Mouse (Mus musculus): ENCODE data around the gene Gcnt3. TPM values are rescaled to one million over a fixed set of nuclear protein-coding genes. Genes with fewer than 3 reads are reported as not detected.

Gcnt3 gene
- polyA plus RNA-seq, 1 experiment from 2014 or later = not detected

DNA sequence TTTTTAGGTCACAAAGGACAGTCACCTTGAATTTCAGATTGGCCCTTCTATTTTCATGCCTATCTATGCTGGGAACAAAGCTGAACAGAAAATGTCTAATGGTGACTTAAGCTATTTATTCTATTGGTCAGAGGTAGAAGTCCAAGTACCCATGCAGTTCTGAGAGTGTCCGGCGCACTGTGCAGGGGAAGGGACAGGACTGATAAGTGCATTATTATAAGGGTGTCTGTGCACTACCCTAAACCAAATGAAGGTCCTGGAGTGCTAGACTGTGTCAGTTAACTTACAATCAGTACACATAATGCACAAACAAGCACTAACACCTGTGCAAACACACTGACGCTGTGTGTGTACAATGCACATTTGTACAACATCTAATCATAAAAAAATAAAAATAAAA lies 29.6 kb upstream of the Gcnt3 start:
- ATAC-seq (ENCODE audit: low FRiP score) = no peak
- WGBS = 94% methylated on average over 3 of the region's 3 CpGs
- no peak overlapping the region for H3K4me3 ChIP-seq (replicated peaks)
- H3K9ac ChIP-seq (replicated peaks) = no peak overlapping the region
- no peaks in the 10 kb centered on the region for H3K27me3 ChIP-seq (replicated peaks)
- H3K27ac ChIP-seq (replicated peaks) = no peak overlapping the region
- H3K4me2 ChIP-seq = no peak overlapping the region
- H3K4me1 ChIP-seq = 0 out of 2 replicates have a peak, but pooled peaks cover 5% of the 10 kb centered on the region
- no peaks in the 10 kb centered on the region for H3K36me3 ChIP-seq
- no peaks in the 10 kb centered on the region for H3K9me3 ChIP-seq (replicated peaks)

DNA sequence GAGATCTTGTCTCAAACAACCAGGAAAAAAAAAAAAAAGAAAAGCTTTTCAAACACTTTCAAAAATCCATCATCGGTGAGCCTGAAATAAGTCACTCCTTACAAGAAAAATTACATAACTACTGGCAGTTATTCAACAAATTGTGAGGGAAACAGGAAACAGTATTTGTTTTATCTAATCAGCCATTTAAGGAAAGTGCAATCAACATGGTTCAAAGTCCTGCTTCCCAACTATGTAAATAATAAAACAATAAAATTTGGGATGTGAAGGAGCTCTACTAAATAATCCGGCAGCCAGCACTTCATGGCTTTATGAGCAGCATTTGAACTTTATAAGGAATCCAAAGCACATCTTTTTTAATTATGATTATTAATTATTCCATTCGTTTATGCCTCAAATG lies 24.1 kb upstream of the Gcnt3 start:
- Histone ChIP-seq H3K9me3 (replicated peaks) (no peaks in the 10 kb centered on the region), H3K36me3 (no peaks in the 10 kb centered on the region), H3K4me1 (no peaks in the 10 kb centered on the region), H3K9ac (replicated peaks) (no peak overlapping the region), H3K27me3 (replicated peaks) (no peaks in the 10 kb centered on the region), H3K27ac (replicated peaks) (no peak overlapping the region), H3K4me2 (no peak overlapping the region), H3K4me3 (replicated peaks) (no peak overlapping the region)
- no peak for ATAC-seq (ENCODE audit: low FRiP score)
- WGBS = 82% methylated on average over 3 of the region's 3 CpGs

GRCm38 (mm10) chr9:70053411-70053810 lies 15.5 kb upstream of the Gcnt3 start:
- H3K36me3 ChIP-seq = no peaks in the 10 kb centered on the region
- WGBS = 41% methylated on average over 3 of the region's 3 CpGs
- no peaks in the 10 kb centered on the region for H3K27me3 ChIP-seq (replicated peaks)
- H3K4me3 ChIP-seq (replicated peaks) = no peak overlapping the region
- H3K9me3 ChIP-seq (replicated peaks) = no peaks in the 10 kb centered on the region
- ATAC-seq (ENCODE audit: low FRiP score) = no peak
- no peak overlapping the region for H3K9ac ChIP-seq (replicated peaks)
- H3K27ac ChIP-seq (replicated peaks) = no peak overlapping the region
- H3K4me2 ChIP-seq = no peak overlapping the region
- H3K4me1 ChIP-seq = peaks cover 5% of the 10 kb centered on the region; the same call in 1 of the 2 replicates

DNA sequence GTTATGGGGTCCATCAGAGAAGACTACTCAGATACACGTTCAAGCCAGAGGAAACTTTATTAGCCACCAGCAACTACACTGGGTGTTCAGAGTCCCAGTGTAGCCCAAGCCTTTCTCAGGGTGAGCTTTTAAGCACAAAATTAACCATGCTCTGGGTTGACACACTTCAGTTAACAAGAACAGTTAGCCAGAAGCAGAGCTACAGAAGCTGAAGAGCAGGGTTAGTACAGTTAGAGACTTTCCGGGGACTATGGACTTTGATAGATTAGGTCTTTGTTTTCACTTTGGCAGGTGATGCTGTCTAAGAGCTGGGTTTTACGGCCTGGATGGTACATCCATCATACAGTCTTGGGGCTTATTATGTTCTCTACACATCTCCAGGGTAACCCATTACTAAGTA lies 14.8 kb upstream of the Gcnt3 start:
- no peak overlapping the region for H3K4me2 ChIP-seq
- H3K36me3 ChIP-seq = no peaks in the 10 kb centered on the region
- H3K4me1 ChIP-seq = peaks cover 5% of the 10 kb centered on the region; the same call in 1 of the 2 replicates
- no peak overlapping the region for H3K4me3 ChIP-seq (replicated peaks)
- H3K9me3 ChIP-seq (replicated peaks) = no peaks in the 10 kb centered on the region
- 49% methylated on average over 3 of the region's 3 CpGs for WGBS
- H3K9ac ChIP-seq (replicated peaks) = no peak overlapping the region
- H3K27me3 ChIP-seq (replicated peaks) = no peaks in the 10 kb centered on the region
- no peak overlapping the region for H3K27ac ChIP-seq (replicated peaks)
- no peak for ATAC-seq (ENCODE audit: low FRiP score)

- Histone ChIP-seq H3K4me2 (no peak overlapping the region), H3K9ac (replicated peaks) (no peak overlapping the region), H3K27ac (replicated peaks) (no peak overlapping the region), H3K4me1 (peaks cover 5% of the 10 kb centered on the region; the same call in 1 of the 2 replicates), H3K27me3 (replicated peaks) (no peaks in the 10 kb centered on the region), H3K4me3 (replicated peaks) (no peak overlapping the region), H3K9me3 (replicated peaks) (no peaks in the 10 kb centered on the region), H3K36me3 (no peaks in the 10 kb centered on the region)
- no peak for ATAC-seq (ENCODE audit: low FRiP score)
- WGBS = 62% methylated on average over 8 of the region's 8 CpGs
These were observed 12.0 kb upstream of the Gcnt3 start for GRCm38 (mm10) chr9:70049839-70050238.

GRCm38 (mm10) chr9:70049416-70049783 lies 11.5 kb upstream of the Gcnt3 start:
- Histone ChIP-seq H3K4me1 (peaks cover 5% of the 10 kb centered on the region; the same call in 1 of the 2 replicates), H3K4me2 (no peak overlapping the region), H3K36me3 (no peaks in the 10 kb centered on the region), H3K27me3 (replicated peaks) (no peaks in the 10 kb centered on the region), H3K4me3 (replicated peaks) (no peak overlapping the region), H3K9ac (replicated peaks) (no peak overlapping the region), H3K9me3 (replicated peaks) (no peaks in the 10 kb centered on the region), H3K27ac (replicated peaks) (no peak overlapping the region)
- no peak for ATAC-seq (ENCODE audit: low FRiP score)
- WGBS = 31% methylated on average over 3 of the region's 3 CpGs

- ATAC-seq (ENCODE audit: low FRiP score) = no peak
- WGBS = 72% methylated on average over 6 of the region's 6 CpGs
- Histone ChIP-seq H3K36me3 (no peaks in the 10 kb centered on the region), H3K27ac (replicated peaks) (no peak overlapping the region), H3K9me3 (replicated peaks) (no peaks in the 10 kb centered on the region), H3K4me2 (no peak overlapping the region), H3K27me3 (replicated peaks) (no peaks in the 10 kb centered on the region), H3K9ac (replicated peaks) (no peak overlapping the region), H3K4me1 (peaks cover 5% of the 10 kb centered on the region; the same call in 1 of the 2 replicates), H3K4me3 (replicated peaks) (no peak overlapping the region)
These were observed 11.0 kb upstream of the Gcnt3 start for GRCm38 (mm10) chr9:70048751-70049415.

- 42% methylated on average over 5 of the region's 5 CpGs for WGBS
- no peak overlapping the region for H3K9ac ChIP-seq (replicated peaks)
- no peak overlapping the region for H3K4me2 ChIP-seq
- H3K27ac ChIP-seq (replicated peaks) = no peak overlapping the region
- no peaks in the 10 kb centered on the region for H3K9me3 ChIP-seq (replicated peaks)
- no peaks in the 10 kb centered on the region for H3K27me3 ChIP-seq (replicated peaks)
- H3K4me1 ChIP-seq = peaks cover 5% of the 10 kb centered on the region; the same call in 1 of the 2 replicates
- no peaks in the 10 kb centered on the region for H3K36me3 ChIP-seq
- H3K4me3 ChIP-seq (replicated peaks) = no peak overlapping the region
- no peak for ATAC-seq (ENCODE audit: low FRiP score)
These were observed 10.4 kb upstream of the Gcnt3 start for GRCm38 (mm10) chr9:70048280-70048679.

DNA sequence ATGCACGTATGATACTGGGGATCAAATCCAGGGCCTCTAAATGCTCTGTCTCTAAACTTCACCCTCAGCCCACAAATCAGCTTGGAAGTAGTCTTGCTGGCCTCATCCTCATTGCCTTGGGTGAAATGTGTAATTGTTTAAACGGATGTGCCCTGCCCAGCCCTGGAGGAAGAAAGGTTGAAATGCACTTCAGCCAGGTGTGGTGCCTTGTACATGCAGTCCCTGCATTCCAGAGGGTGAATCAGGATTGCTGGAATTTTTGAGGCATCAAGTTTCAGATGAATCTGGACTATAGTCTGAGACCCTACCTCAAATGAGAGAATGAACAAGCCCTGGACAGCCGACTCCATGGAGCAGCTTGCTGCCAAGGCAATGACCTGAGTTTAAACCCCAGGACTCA lies 10.0 kb upstream of the Gcnt3 start:
- ATAC-seq (ENCODE audit: low FRiP score) = no peak
- Histone ChIP-seq H3K9me3 (replicated peaks) (no peaks in the 10 kb centered on the region), H3K27ac (replicated peaks) (no peak overlapping the region), H3K27me3 (replicated peaks) (no peaks in the 10 kb centered on the region), H3K36me3 (no peaks in the 10 kb centered on the region), H3K4me1 (peaks cover 5% of the 10 kb centered on the region; the same call in 1 of the 2 replicates), H3K4me3 (replicated peaks) (no peak overlapping the region), H3K9ac (replicated peaks) (no peak overlapping the region), H3K4me2 (no peak overlapping the region)
- WGBS = 66% methylated on average over 3 of the region's 3 CpGs

- Histone ChIP-seq H3K4me2 (no peak overlapping the region), H3K9me3 (replicated peaks) (no peaks in the 10 kb centered on the region), H3K4me3 (replicated peaks) (no peak overlapping the region), H3K27ac (replicated peaks) (no peak overlapping the region), H3K36me3 (no peaks in the 10 kb centered on the region), H3K9ac (replicated peaks) (no peak overlapping the region), H3K4me1 (peaks cover 5% of the 10 kb centered on the region; the same call in 1 of the 2 replicates), H3K27me3 (replicated peaks) (no peaks in the 10 kb centered on the region)
- 91% methylated on average over 6 of the region's 6 CpGs for WGBS
- no peak for ATAC-seq (ENCODE audit: low FRiP score)
These were observed 8.4 kb upstream of the Gcnt3 start for GRCm38 (mm10) chr9:70046255-70046654.

GRCm38 (mm10) chr9:70044865-70045264 lies 7.0 kb upstream of the Gcnt3 start:
- H3K9me3 ChIP-seq (replicated peaks) = no peaks in the 10 kb centered on the region
- H3K27ac ChIP-seq (replicated peaks) = no peak overlapping the region
- 79% methylated on average over 2 of the region's 2 CpGs for WGBS
- peaks cover 5% of the 10 kb centered on the region; the same call in 1 of the 2 replicates for H3K4me1 ChIP-seq
- no peaks in the 10 kb centered on the region for H3K36me3 ChIP-seq
- H3K27me3 ChIP-seq (replicated peaks) = no peaks in the 10 kb centered on the region
- ATAC-seq (ENCODE audit: low FRiP score) = no peak
- no peak overlapping the region for H3K4me2 ChIP-seq
- no peak overlapping the region for H3K9ac ChIP-seq (replicated peaks)
- no peak overlapping the region for H3K4me3 ChIP-seq (replicated peaks)

- 53% methylated on average over 1 of the region's 1 CpGs for WGBS
- ATAC-seq (ENCODE audit: low FRiP score) = no peak
These were observed 5.0 kb upstream of the Gcnt3 start for GRCm38 (mm10) chr9:70042935-70043334.

More at GRCm38 (mm10) chr9:70042935-70043334, 5.0 kb upstream of the Gcnt3 start:
- H3K36me3 ChIP-seq = no peaks in the 10 kb centered on the region
- H3K4me1 ChIP-seq = no peaks in the 10 kb centered on the region
- no peaks in the 10 kb centered on the region for H3K9me3 ChIP-seq (replicated peaks)
- no peak overlapping the region for H3K27ac ChIP-seq (replicated peaks)
- no peak overlapping the region for H3K4me2 ChIP-seq
- H3K4me3 ChIP-seq (replicated peaks) = no peak overlapping the region
- no peaks in the 10 kb centered on the region for H3K27me3 ChIP-seq (replicated peaks)
- no peak overlapping the region for H3K9ac ChIP-seq (replicated peaks)

Data from neural tube, embryonic 15.5 days (tissue).